Mouse (Mus musculus) liver, postnatal 0 days (tissue): Measurements from ENCODE around the gene Adh7.

ENCODE experiments used
- CTCF ChIP-seq: sonication (generic); IDR thresholded peaks from 2 replicates; pipeline ENCODE4 v1.5.1; 2016; ENCODE audit warnings: antibody characterized with exemption, low read depth
- EP300 ChIP-seq: IDR thresholded peaks from 2 replicates; pipeline ENCODE4 v1.6.1; 2016; ENCODE audit warnings: antibody characterized with exemption, low read depth, mild to moderate bottlenecking

- TF ChIP-seq CTCF (no peak), EP300 (no peak)
These were observed 20.0 kb upstream of the Adh7 start for GRCm38 (mm10) chr3:138197556-138197955.
